Mouse (Mus musculus): ENCODE results near the gene Scn4a. TPM values are rescaled to one million over a fixed set of nuclear protein-coding genes. Genes with fewer than 3 reads are reported as not detected.

Scn4a gene
- polyA plus RNA-seq, 1 experiment from 2014 or later: not detected

DNA sequence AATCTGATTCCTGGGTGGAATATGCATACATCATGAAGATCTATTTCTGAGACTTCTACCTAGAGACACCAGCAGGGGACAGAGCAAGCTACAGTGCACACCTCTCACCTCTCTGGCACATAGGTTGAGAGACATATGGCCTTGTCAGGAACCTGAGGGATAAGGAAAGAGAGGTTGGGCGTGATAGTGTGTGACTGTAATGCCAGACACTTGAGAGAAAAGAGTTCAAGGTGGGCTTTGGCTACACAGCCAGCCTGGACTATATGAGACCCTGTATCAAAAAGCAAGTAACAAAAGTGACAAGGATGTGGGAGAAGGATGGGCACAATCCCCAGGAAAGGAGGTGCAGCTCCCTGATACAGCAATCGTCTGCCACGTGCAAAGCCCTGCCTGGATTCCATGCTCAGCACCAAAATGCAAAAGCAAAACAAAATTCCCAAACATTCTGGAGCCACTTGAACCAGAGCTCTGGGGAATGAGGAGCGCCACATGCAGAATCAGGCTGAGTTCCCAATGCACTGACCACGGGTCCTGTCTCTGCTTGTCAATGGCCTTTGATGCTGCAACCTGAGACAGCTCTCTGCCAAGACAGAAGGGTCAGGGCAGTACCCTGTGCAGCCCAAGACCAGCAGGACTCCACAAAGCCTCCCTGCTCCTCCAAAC is 81.8 kb downstream of the Scn4a start:
- Histone ChIP-seq H3K4me2 (ENCODE audit: low read length) (peak overlapping the region; percentile 82), H3K9ac (replicated peaks; ENCODE audit: low read length) (peak overlapping the region; percentile 91), H3K9me3 (ENCODE audit: control insufficient read depth, low read length) (no peaks in the 10 kb centered on the region), H3K4me1 (ENCODE audit: control insufficient read depth, insufficient read depth, low read length) (peaks cover 15% of the 10 kb centered on the region), H3K27me3 (ENCODE audit: control insufficient read depth, insufficient read depth, low read length) (no peaks in the 10 kb centered on the region), H3K4me3 (replicated peaks; ENCODE audit: low read depth, low read length) (peak overlapping the region; percentile 94), H3K36me3 (ENCODE audit: control insufficient read depth, insufficient read depth, low read length) (peaks cover 12% of the 10 kb centered on the region), H3K27ac (replicated peaks; ENCODE audit: low read depth, low read length) (no peak overlapping the region; the same call in 1 of the 2 replicates)
- ATAC-seq (ENCODE audit: low FRiP score, low TSS enrichment) (no peak), DNase-seq (no peak)
- 53% methylated on average over 5 of the region's 5 CpGs for WGBS

DNA sequence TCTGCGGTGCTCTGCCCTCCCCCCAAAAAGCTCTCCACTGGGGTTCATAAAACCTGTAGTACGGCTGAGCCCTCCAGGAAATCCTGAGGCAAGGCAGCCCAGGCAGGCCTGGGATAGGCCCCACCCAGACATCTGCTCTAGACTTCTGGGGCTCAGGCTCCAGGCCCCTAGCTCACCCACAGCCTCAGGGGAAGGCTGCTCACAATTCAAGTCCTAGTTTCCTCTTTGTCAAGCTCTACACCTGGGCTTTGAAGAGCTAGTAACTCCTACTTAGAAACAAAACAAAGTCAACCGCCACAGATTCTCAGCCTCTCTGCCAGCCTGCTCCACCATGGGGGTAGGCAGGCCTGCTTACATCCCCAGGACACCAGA is 84.0 kb downstream of the Scn4a start:
- H3K9ac ChIP-seq (replicated peaks; ENCODE audit: low read length): peak overlapping the region; percentile 17; the same call in 1 of the 2 replicates
- 0 out of 2 replicates have a peak overlapping the region, but pooled peaks have one; percentile 8 for H3K4me2 ChIP-seq (ENCODE audit: low read length)
- peak overlapping the region; percentile 14 for H3K27ac ChIP-seq (replicated peaks; ENCODE audit: low read depth, low read length)
- ATAC-seq (ENCODE audit: low FRiP score, low TSS enrichment): no peak
- H3K4me3 ChIP-seq (replicated peaks; ENCODE audit: low read depth, low read length): no peak overlapping the region
- no peaks in the 10 kb centered on the region for H3K27me3 ChIP-seq (ENCODE audit: control insufficient read depth, insufficient read depth, low read length)
- H3K4me1 ChIP-seq (ENCODE audit: control insufficient read depth, insufficient read depth, low read length): peaks cover 13% of the 10 kb centered on the region
- DNase-seq: peak; percentile 27
- H3K9me3 ChIP-seq (ENCODE audit: control insufficient read depth, low read length): no peaks in the 10 kb centered on the region
- peaks cover 34% of the 10 kb centered on the region for H3K36me3 ChIP-seq (ENCODE audit: control insufficient read depth, insufficient read depth, low read length)
- WGBS: 46% methylated on average over 3 of the region's 3 CpGs

Other genes with a start within 250 kb of the Scn4a start
- gene Gm10840, start 192.4 kb downstream of the Scn4a start, polyA plus RNA-seq (2014; fragmentation: Nextera tagmentation; extraction: Ambion mirVana): not detected in 2 replicates
- gene Limd2, start 192.4 kb downstream of the Scn4a start, polyA plus RNA-seq (2014; fragmentation: Nextera tagmentation; extraction: Ambion mirVana): 161 and 171 TPM in 2 replicates
- 30.0 and 30.5 TPM in 2 replicates for gene Strada, start 151.1 kb downstream of the Scn4a start, polyA plus RNA-seq (2014; fragmentation: Nextera tagmentation; extraction: Ambion mirVana)
- gene Ccdc47, start 136.9 kb downstream of the Scn4a start, polyA plus RNA-seq (2014; fragmentation: Nextera tagmentation; extraction: Ambion mirVana): 48.7 and 87.5 TPM in 2 replicates
- 56.3 and 88.3 TPM in 2 replicates for gene Ddx42, start 136.4 kb downstream of the Scn4a start, polyA plus RNA-seq (2014; fragmentation: Nextera tagmentation; extraction: Ambion mirVana)
- 22.0 and 30.2 TPM in 2 replicates for gene Ftsj3, start 97.2 kb downstream of the Scn4a start, polyA plus RNA-seq (2014; fragmentation: Nextera tagmentation; extraction: Ambion mirVana)
- gene Psmc5, start 97.1 kb downstream of the Scn4a start, polyA plus RNA-seq (2014; fragmentation: Nextera tagmentation; extraction: Ambion mirVana): 265 and 286 TPM in 2 replicates
- 10.0 and 14.0 TPM in 2 replicates for gene Smarcd2, start 80.3 kb downstream of the Scn4a start, polyA plus RNA-seq (2014; fragmentation: Nextera tagmentation; extraction: Ambion mirVana)
- gene Tcam1, start 76.6 kb downstream of the Scn4a start, polyA plus RNA-seq (2014; fragmentation: Nextera tagmentation; extraction: Ambion mirVana): 0.09 and 0.12 TPM in 2 replicates
- gene Gh, start 51.4 kb downstream of the Scn4a start, polyA plus RNA-seq (2014; fragmentation: Nextera tagmentation; extraction: Ambion mirVana): not detected in 2 replicates
- 0.43 and 0.59 TPM in 2 replicates for gene Cd79b, start 38.5 kb downstream of the Scn4a start, polyA plus RNA-seq (2014; fragmentation: Nextera tagmentation; extraction: Ambion mirVana)
- gene Prr29, start 12.2 kb upstream of the Scn4a start, polyA plus RNA-seq (2014; fragmentation: Nextera tagmentation; extraction: Ambion mirVana): not detected in 2 replicates
- gene Icam2, start 34.8 kb upstream of the Scn4a start, polyA plus RNA-seq (2014; fragmentation: Nextera tagmentation; extraction: Ambion mirVana): 8.1 and 12.4 TPM in 2 replicates
- 5.5 and 6.6 TPM in 2 replicates for gene Ern1, start 134.6 kb upstream of the Scn4a start, polyA plus RNA-seq (2014; fragmentation: Nextera tagmentation; extraction: Ambion mirVana)

Data from midbrain, embryonic 14.5 days (tissue).